In genomic region chr1:13050140-13050775, GRCm38 (mm10) we compare ENCODE assay signal across 8 mouse cellular contexts.
DNase-seq lines count a peak whose midpoint lies in the region; ATAC-seq lines count a peak whose summit lies in the region.
"Had no signal": no experiment of that assay in that cellular context is flagged by ENCODE, and none has a peak within 500 bp of the region (broad histone marks: within the 10 kb centered on the region; RNA-seq: fewer than 3 reads in every experiment).

No protein-coding gene starts in this region.

- H3K9me3 ChIP-seq in embryonic facial prominence, embryonic 11.5 days (replicated peaks; ENCODE audit: control insufficient read depth, low read length), result no peaks in the 10 kb centered on the region

- H3K4me1 ChIP-seq in embryonic facial prominence, embryonic 11.5 days (ENCODE audit: control insufficient read depth, insufficient read depth, low read length), result no peaks in the 10 kb centered on the region

- no peak overlapping the region for H3K4me2 ChIP-seq in embryonic facial prominence, embryonic 11.5 days (ENCODE audit: low read depth, low read length)

- no peak for ATAC-seq in embryonic facial prominence, embryonic 11.5 days (replicated peaks; ENCODE audit: insufficient number of reproducible peaks, low FRiP score, low TSS enrichment, low read depth)
- peak; percentile 43 to 51; a peak in 2 of 4 replicates for ATAC-seq in hematopoietic stem cell, adult 5-6 weeks (replicated peaks in 1 of 2; ENCODE audit: insufficient read depth in 1 of 2, low FRiP score in 2 of 2, low TSS enrichment in 1 of 2, low read depth in 1 of 2, poor library complexity in 2 of 2, severe bottlenecking in 2 of 2)
- peak; percentile 76 for ATAC-seq in megakaryocyte progenitor cell, adult 5-6 weeks (replicated peaks; ENCODE audit: poor library complexity)

- H3K36me3 ChIP-seq in embryonic facial prominence, embryonic 11.5 days (replicated peaks; ENCODE audit: control insufficient read depth, insufficient read depth, low read depth, low read length), result no peaks in the 10 kb centered on the region

- DNase-seq in ES-CJ7 (ENCODE audit: low read depth, low spot score), result peak; percentile 73
- peak; percentile 54 for DNase-seq in adrenal gland, postnatal 10 days
- DNase-seq in embryonic facial prominence, embryonic 11.5 days (ENCODE audit: low spot score), result peak; percentile 80
- DNase-seq in layer of hippocampus, postnatal 10 days (ENCODE audit: low spot score in 2 of 2), result peak; percentile 48 to 64
- DNase-seq in right cerebral cortex, postnatal 4 days, result peak; percentile 54

- no peak overlapping the region for H3K27ac ChIP-seq in embryonic facial prominence, embryonic 11.5 days (replicated peaks; ENCODE audit: low read depth, low read length)
- H3K27ac ChIP-seq: macrophage had no signal

- H3K27me3 ChIP-seq in embryonic facial prominence, embryonic 11.5 days (ENCODE audit: control insufficient read depth, insufficient read depth, low read length), result no peaks in the 10 kb centered on the region

- WGBS in embryonic facial prominence, embryonic 11.5 days, result 19% methylated on average over 17 of the region's 17 CpGs

- no peak overlapping the region for H3K4me3 ChIP-seq in embryonic facial prominence, embryonic 11.5 days (ENCODE audit: low read depth, low read length)

- no peak overlapping the region for H3K9ac ChIP-seq in embryonic facial prominence, embryonic 11.5 days (replicated peaks; ENCODE audit: low read length)
